Mouse (Mus musculus) forebrain, embryonic 13.5 days (tissue): ENCODE measurements around the gene Irak2. TPM values are rescaled to one million over a fixed set of nuclear protein-coding genes. Genes with fewer than 3 reads are reported as not detected.

Experiments
- ATAC-seq: fragments of 200-750 bp; cut with Nextera tagmentation; 2 replicates; pipeline ENCODE4 v1.8.0; 2017
- H3K27ac ChIP-seq: fragments of 300-500 bp; sonication (generic); 2 replicates; pipeline ENCODE4 v1.5.1; 2015; ENCODE audit warnings: inconsistent platforms, mild to moderate bottlenecking, moderate library complexity
- H3K27me3 ChIP-seq: fragments of 300-500 bp; sonication (generic); 2 replicates; pipeline ENCODE4 v1.6.1; 2015; ENCODE audit warnings: mild to moderate bottlenecking, inconsistent platforms
- H3K36me3 ChIP-seq: fragments of 300-500 bp; sonication (generic); 2 replicates; pipeline ENCODE4 v1.6.1; 2015; ENCODE audit warnings: mild to moderate bottlenecking, inconsistent platforms; ENCODE audit not compliant: poor library complexity, severe bottlenecking
- H3K4me1 ChIP-seq: fragments of 300-500 bp; sonication (generic); 2 replicates; pipeline ENCODE4 v1.6.1; 2015; ENCODE audit warnings: inconsistent platforms
- H3K4me2 ChIP-seq: fragments of 300-500 bp; sonication (generic); 2 replicates; pipeline ENCODE4 v1.6.1; 2015; ENCODE audit warnings: inconsistent platforms, mild to moderate bottlenecking, moderate library complexity
- H3K4me3 ChIP-seq: fragments of 300-500 bp; sonication (generic); 2 replicates; pipeline ENCODE4 v1.5.1; 2015; ENCODE audit warnings: mild to moderate bottlenecking, inconsistent platforms
- H3K9ac ChIP-seq: fragments of 300-500 bp; sonication (generic); 2 replicates; pipeline ENCODE4 v1.6.1; 2015; ENCODE audit warnings: mild to moderate bottlenecking, inconsistent platforms
- H3K9me3 ChIP-seq: fragments of 300-500 bp; sonication (generic); replicated peaks from 2 replicates; pipeline ENCODE4 v1.6.1; 2016; ENCODE audit warnings: inconsistent platforms
- WGBS: fragments of 180-500 bp; shearing (Covaris S2); methylation state at CpG from one replicate; pipeline ENCODE4 v1.1.7; 2015; 5-methylcytosine and 5-hydroxymethylcytosine counted together
- polyA plus RNA-seq: library from polyadenylated mRNA; unstranded; fragments of >200 nt; fragmentation: Nextera tagmentation; extraction: Ambion mirVana; gene quantifications from 2 replicates; pipeline ENCODE4 v1.2.1, GENCODE M21; 2015

The Irak2 gene
- polyA plus RNA-seq, 1 experiment from 2014 or later, result 0.96 TPM

GRCm38 (mm10) chr6:113643021-113643420 is 4.8 kb downstream of the Irak2 start:
- no peak overlapping the region for H3K4me3 ChIP-seq
- H3K9me3 ChIP-seq, result no peaks in the 10 kb centered on the region
- H3K9ac ChIP-seq, result no peak overlapping the region
- H3K36me3 ChIP-seq, result no peaks in the 10 kb centered on the region
- no peak overlapping the region for H3K27ac ChIP-seq
- ATAC-seq, result no peak
- H3K4me2 ChIP-seq, result no peak overlapping the region
- WGBS, result 93% methylated on average over 4 of the region's 4 CpGs
- H3K27me3 ChIP-seq, result no peaks in the 10 kb centered on the region
- H3K4me1 ChIP-seq, result no peaks in the 10 kb centered on the region

GRCm38 (mm10) chr6:113643967-113644366 is 5.7 kb downstream of the Irak2 start:
- Histone ChIP-seq H3K27ac (no peak overlapping the region), H3K4me1 (no peaks in the 10 kb centered on the region), H3K4me3 (no peak overlapping the region), H3K4me2 (no peak overlapping the region), H3K9me3 (no peaks in the 10 kb centered on the region), H3K27me3 (no peaks in the 10 kb centered on the region), H3K36me3 (no peaks in the 10 kb centered on the region), H3K9ac (no peak overlapping the region)
- no peak for ATAC-seq
- WGBS, result 93% methylated on average over 2 of the region's 2 CpGs

GRCm38 (mm10) chr6:113644808-113645207 is 6.5 kb downstream of the Irak2 start:
- Histone ChIP-seq H3K36me3 (no peaks in the 10 kb centered on the region), H3K4me3 (no peak overlapping the region), H3K9ac (no peak overlapping the region), H3K9me3 (no peaks in the 10 kb centered on the region), H3K27ac (no peak overlapping the region), H3K27me3 (no peaks in the 10 kb centered on the region), H3K4me1 (no peaks in the 10 kb centered on the region), H3K4me2 (no peak overlapping the region)
- ATAC-seq, result no peak
- 86% methylated on average over 8 of the region's 8 CpGs for WGBS

GRCm38 (mm10) chr6:113649346-113650196 is 11.3 kb downstream of the Irak2 start:
- Histone ChIP-seq H3K27ac (no peak overlapping the region), H3K4me2 (no peak overlapping the region), H3K36me3 (no peaks in the 10 kb centered on the region), H3K9ac (no peak overlapping the region), H3K9me3 (no peaks in the 10 kb centered on the region), H3K27me3 (no peaks in the 10 kb centered on the region), H3K4me1 (no peaks in the 10 kb centered on the region), H3K4me3 (no peak overlapping the region)
- no peak for ATAC-seq
- WGBS, result 84% methylated on average over 7 of the region's 7 CpGs

- Histone ChIP-seq H3K4me3 (no peak overlapping the region), H3K9ac (no peak overlapping the region), H3K9me3 (no peaks in the 10 kb centered on the region), H3K36me3 (no peaks in the 10 kb centered on the region), H3K4me2 (no peak overlapping the region), H3K27me3 (no peaks in the 10 kb centered on the region), H3K4me1 (no peaks in the 10 kb centered on the region), H3K27ac (no peak overlapping the region)
- 90% methylated on average over 4 of the region's 4 CpGs for whole genome bisulfite sequencing
- no peak for ATAC-seq
These were observed 12.0 kb downstream of the Irak2 start for GRCm38 (mm10) chr6:113650197-113650640.

GRCm38 (mm10) chr6:113651626-113652025 is 13.4 kb downstream of the Irak2 start:
- WGBS, result 79% methylated on average over 3 of the region's 3 CpGs
- no peak overlapping the region for H3K9ac ChIP-seq
- H3K4me2 ChIP-seq, result no peak overlapping the region
- H3K27me3 ChIP-seq, result no peaks in the 10 kb centered on the region
- H3K4me1 ChIP-seq, result no peaks in the 10 kb centered on the region
- H3K4me3 ChIP-seq, result no peak overlapping the region
- H3K9me3 ChIP-seq, result no peaks in the 10 kb centered on the region
- no peaks in the 10 kb centered on the region for H3K36me3 ChIP-seq
- H3K27ac ChIP-seq, result no peak overlapping the region
- no peak for ATAC-seq

GRCm38 (mm10) chr6:113653551-113653950 is 15.3 kb downstream of the Irak2 start:
- 93% methylated on average over 7 of the region's 7 CpGs for WGBS
- Histone ChIP-seq H3K9me3 (no peaks in the 10 kb centered on the region), H3K36me3 (no peaks in the 10 kb centered on the region), H3K4me3 (no peak overlapping the region), H3K27me3 (no peaks in the 10 kb centered on the region), H3K9ac (no peak overlapping the region), H3K4me2 (no peak overlapping the region), H3K27ac (no peak overlapping the region), H3K4me1 (no peaks in the 10 kb centered on the region)
- ATAC-seq, result no peak

GRCm38 (mm10) chr6:113654102-113654501 is 15.8 kb downstream of the Irak2 start:
- no peak overlapping the region for H3K9ac ChIP-seq
- no peak overlapping the region for H3K27ac ChIP-seq
- no peak overlapping the region for H3K4me2 ChIP-seq
- WGBS, result 88% methylated on average over 8 of the region's 8 CpGs
- no peak for ATAC-seq
- H3K4me1 ChIP-seq, result no peaks in the 10 kb centered on the region
- H3K36me3 ChIP-seq, result no peaks in the 10 kb centered on the region
- no peaks in the 10 kb centered on the region for H3K9me3 ChIP-seq
- H3K4me3 ChIP-seq, result no peak overlapping the region
- no peaks in the 10 kb centered on the region for H3K27me3 ChIP-seq

GRCm38 (mm10) chr6:113654753-113655397 is 16.6 kb downstream of the Irak2 start:
- Histone ChIP-seq H3K9me3 (no peaks in the 10 kb centered on the region), H3K27ac (no peak overlapping the region), H3K4me2 (no peak overlapping the region), H3K4me1 (no peaks in the 10 kb centered on the region), H3K27me3 (no peaks in the 10 kb centered on the region), H3K9ac (no peak overlapping the region), H3K36me3 (no peaks in the 10 kb centered on the region), H3K4me3 (no peak overlapping the region)
- 86% methylated on average over 16 of the region's 16 CpGs for WGBS
- ATAC-seq, result no peak

- H3K4me1 ChIP-seq, result no peaks in the 10 kb centered on the region
- H3K36me3 ChIP-seq, result no peaks in the 10 kb centered on the region
- 90% methylated on average over 3 of the region's 3 CpGs for WGBS
- ATAC-seq, result no peak
- H3K9me3 ChIP-seq, result no peaks in the 10 kb centered on the region
- H3K27me3 ChIP-seq, result no peaks in the 10 kb centered on the region
- H3K4me3 ChIP-seq, result no peak overlapping the region
- no peak overlapping the region for H3K9ac ChIP-seq
- no peak overlapping the region for H3K27ac ChIP-seq
- no peak overlapping the region for H3K4me2 ChIP-seq
These were observed 17.2 kb downstream of the Irak2 start for GRCm38 (mm10) chr6:113655475-113655874.

- Histone ChIP-seq H3K4me1 (no peaks in the 10 kb centered on the region), H3K9ac (no peak overlapping the region), H3K4me3 (no peak overlapping the region), H3K36me3 (no peaks in the 10 kb centered on the region), H3K27me3 (no peaks in the 10 kb centered on the region), H3K9me3 (no peaks in the 10 kb centered on the region), H3K27ac (no peak overlapping the region), H3K4me2 (no peak overlapping the region)
- ATAC-seq, result no peak
- 84% methylated on average over 6 of the region's 6 CpGs for WGBS
These were observed 18.6 kb downstream of the Irak2 start for GRCm38 (mm10) chr6:113656847-113657246.

GRCm38 (mm10) chr6:113658226-113658625 is 20.0 kb downstream of the Irak2 start:
- ATAC-seq, result no peak
- WGBS, result 83% methylated on average over 3 of the region's 3 CpGs

More at GRCm38 (mm10) chr6:113658226-113658625, 20.0 kb downstream of the Irak2 start:
- Histone ChIP-seq H3K36me3 (no peaks in the 10 kb centered on the region), H3K4me1 (no peaks in the 10 kb centered on the region), H3K9ac (no peak overlapping the region), H3K4me2 (no peak overlapping the region), H3K27ac (no peak overlapping the region), H3K27me3 (no peaks in the 10 kb centered on the region), H3K9me3 (no peaks in the 10 kb centered on the region), H3K4me3 (no peak overlapping the region)
